Mouse (Mus musculus) skeletal muscle tissue, adult 2 months (tissue): ENCODE measurements around the gene Mrps7.
A peak's percentile ranks its signal among the peaks of the same experiment; 100 is the strongest.

Source experiments
- DNase-seq: peaks from one replicate; pipeline ENCODE4 v3.0.0-alpha.2; 2012; ENCODE audit warnings: low read depth, low spot score

The Mrps7 gene

GRCm38 (mm10) chr11:115603476-115604303 lies at the start of gene Mrps7, which contains the start of gene Gga3:
TSS of gene Mrps7 (plus strand) at chr11:115603925.
TSS of gene Gga3 (minus strand) at chr11:115604051.
- peak; percentile 84 for DNase-seq

GRCm38 (mm10) chr11:115555717-115556116 lies 48.0 kb upstream of the Mrps7 start:
- DNase-seq: no peak

DNA sequence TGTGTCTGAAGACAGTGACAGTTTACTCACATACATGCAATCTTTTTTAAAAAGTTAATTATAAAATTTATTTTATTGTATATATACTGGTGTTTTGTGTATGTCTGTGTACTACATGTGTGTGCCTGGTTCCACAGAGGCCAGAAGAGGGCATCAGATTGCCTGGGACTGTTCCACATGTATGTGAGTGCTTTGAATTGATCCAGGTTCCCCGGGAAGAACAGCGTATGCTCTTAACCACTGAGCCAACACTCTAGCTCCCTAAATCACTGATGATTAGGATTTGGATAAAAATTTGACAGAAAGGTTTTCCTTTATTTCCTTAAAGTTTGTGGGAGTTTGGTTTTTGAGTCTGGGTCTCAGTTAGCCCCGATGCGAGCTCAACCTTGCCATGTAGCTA lies 40.3 kb upstream of the Mrps7 start:
- DNase-seq: no peak

- DNase-seq: peak; percentile 94
Observed at GRCm38 (mm10) chr11:115564064-115564809, 39.5 kb upstream of the Mrps7 start, which contains the start of gene Nup85. TSS of gene Nup85 (plus strand) at chr11:115564434.

GRCm38 (mm10) chr11:115564961-115565360 lies 38.8 kb upstream of the Mrps7 start:
- no peak for DNase-seq

GRCm38 (mm10) chr11:115579080-115579479 lies 24.6 kb upstream of the Mrps7 start:
- DNase-seq: no peak

GRCm38 (mm10) chr11:115582913-115583606 lies 20.7 kb upstream of the Mrps7 start:
- no peak for DNase-seq

GRCm38 (mm10) chr11:115584376-115585073 lies 19.2 kb upstream of the Mrps7 start:
- no peak for DNase-seq

DNA sequence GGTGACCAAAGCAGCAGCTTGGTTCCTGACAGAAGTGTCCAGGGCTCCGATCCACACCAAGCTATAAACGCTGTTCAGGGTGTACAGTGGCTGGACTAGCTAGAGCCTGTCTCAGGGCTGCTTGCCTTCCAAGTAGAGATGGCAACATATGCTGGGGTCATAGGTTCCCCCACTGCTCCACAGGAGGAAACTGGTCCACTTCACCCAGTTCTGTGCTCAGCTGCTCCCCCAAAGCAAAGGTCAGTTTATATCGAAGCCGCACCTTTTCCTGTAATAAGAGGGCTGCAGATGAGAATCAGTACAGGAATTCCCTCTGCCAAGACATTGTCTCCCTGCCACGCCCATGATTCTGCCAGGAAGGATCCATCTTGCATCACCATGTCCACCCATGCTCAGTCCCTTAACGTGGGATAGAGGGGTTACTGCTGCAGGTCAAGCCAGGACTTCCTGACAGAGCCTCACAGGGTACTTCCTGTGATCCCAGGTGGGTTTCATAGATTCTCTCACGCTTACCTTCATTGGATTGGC lies 18.1 kb upstream of the Mrps7 start:
- DNase-seq: no peak

- DNase-seq: no peak
Observed at GRCm38 (mm10) chr11:115586403-115586802, 17.3 kb upstream of the Mrps7 start.

- no peak for DNase-seq
Observed at GRCm38 (mm10) chr11:115587984-115588383, 15.7 kb upstream of the Mrps7 start.

DNA sequence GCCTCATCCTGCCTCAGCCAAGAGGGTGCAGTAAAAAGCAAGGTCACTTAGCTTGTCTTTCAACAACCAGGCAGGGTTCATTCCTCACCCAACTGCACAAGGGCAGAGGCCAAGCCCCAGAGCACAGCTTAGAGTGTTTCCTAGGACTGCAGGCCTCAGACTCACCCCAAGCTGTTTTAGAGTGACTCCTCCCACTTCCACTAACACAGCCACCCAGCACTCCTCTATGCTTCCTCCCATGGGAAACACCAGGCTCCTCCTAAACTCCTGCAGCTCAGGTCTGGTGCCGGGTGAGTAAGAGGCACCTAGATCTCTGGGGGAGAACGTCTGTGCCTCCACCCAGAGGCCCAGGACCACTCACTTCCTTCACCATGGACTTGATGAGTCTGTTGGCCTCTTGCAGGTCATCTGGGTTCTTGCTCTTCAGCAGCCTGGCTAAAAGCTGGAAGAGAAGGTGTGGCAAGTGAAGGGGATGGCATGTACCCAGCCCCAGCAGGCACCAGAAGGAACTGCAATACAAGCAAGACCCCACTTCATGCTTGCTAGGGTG lies 13.1 kb upstream of the Mrps7 start:
- DNase-seq: no peak

DNA sequence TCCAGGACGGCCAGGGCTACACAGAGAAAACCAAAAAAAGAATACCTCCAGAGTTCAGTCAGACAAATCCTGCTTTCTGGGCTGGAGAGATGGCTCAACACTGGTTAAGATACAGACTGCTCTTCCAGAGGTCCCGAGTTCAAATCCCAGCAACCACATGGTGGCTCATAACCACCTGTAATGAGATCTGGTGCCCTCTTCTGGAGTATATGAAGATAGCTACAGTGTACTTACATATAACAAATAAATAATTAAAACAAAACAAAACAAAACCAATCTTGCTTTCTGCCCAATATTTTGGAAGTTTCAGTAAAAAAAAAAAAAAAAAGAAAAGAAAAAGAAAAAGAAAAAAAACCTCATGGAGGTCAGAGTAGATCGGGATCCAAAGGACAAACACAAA lies 8.5 kb upstream of the Mrps7 start:
- no peak for DNase-seq

- no peak for DNase-seq
Observed at GRCm38 (mm10) chr11:115598309-115598708, 5.4 kb upstream of the Mrps7 start.

DNA sequence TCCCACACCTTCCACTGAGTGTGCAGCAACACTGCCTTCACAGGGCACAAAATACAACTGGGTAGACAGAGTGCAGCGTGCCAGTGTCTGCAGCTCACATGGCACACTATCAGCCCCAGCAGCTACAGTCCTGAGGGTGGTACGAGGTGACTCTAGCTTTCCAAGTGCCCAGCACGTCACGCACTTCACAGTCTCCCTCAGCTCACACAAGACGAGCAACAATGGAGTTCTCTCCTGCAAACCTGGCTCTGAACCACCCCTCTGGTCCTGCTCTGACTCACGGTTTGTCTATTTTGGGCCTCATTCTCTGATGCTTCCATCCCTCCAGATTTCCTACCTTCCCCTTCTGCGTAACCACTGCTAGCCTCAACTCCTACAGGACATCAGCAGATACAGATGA lies 4.0 kb upstream of the Mrps7 start:
- no peak for DNase-seq

GRCm38 (mm10) chr11:115600743-115601142 lies 3.0 kb upstream of the Mrps7 start:
- no peak for DNase-seq

DNA sequence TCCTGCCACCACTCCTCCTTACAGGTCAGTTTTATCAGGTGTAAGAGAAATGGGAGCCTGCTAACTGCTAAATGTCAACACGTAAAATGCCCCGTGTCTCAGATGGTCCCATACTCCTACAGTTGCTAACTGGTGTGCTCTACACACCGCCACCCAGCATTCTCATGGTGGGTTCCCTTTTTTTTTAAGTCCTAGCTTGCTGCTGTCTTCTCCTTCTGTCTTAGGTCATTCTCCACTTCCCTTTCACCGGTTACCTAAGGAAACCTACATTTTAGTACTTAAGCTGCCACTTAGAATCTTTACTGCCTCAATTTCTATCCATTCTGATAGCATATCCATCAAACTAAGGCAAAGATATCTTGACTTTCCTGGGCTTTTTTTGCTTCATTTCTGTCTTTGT lies 2.6 kb upstream of the Mrps7 start:
- DNase-seq: no peak

DNA sequence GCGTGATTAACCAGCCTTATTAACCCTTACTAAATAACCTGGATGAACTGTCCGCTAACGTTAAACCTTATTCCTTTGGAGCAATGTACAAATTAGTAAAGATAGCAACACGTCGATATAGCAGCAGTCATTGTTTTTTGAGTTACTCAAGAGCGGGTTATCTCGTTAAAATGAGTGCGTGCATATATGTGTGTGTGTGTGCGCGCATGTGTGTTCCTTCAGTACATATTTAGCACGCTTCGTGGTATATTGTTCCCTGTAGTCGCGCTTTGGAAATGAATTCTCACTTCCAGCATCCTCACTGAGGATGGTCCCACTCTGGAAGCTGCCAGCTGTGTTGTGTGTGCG lies 623 bp upstream of the Mrps7 start:
- no peak for DNase-seq

DNA sequence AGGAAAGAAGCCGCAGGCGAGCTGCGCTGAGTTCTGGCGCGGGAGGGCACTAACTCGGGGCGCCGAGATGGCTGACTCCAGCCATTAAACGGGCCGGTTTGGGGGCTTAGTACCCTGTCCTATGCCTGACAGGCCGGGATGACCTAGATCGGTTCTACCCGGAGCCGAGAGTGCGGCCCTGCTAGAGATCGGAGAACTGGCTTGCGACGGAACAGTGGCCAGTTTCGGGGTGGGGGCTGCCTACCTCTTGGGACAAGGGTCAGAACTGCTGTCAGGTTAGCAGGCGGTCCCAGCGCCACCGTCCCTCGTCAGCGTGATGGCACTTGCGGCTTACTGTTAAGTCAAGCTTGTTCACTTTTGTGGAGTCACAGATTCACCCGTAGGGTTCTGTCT lies 575 bp downstream of the Mrps7 start:
- DNase-seq: no peak

DNA sequence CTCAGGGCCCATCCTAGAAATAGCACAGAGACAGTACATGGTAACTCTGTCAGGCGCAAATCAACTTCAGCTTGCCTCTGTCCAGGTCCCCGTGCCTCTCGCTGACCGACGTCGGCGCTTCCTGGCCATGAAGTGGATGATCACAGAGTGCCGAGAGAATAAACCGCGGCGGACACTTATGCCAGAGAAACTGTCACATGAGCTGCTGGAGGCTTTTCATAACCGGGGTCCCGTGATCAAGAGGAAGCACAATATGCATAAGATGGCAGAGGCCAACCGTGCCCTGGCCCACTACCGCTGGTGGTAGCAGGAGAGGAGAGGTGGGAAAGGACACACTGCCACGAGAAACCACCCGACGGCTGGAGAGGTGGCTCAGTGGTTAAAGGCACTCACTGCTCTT lies 3.0 kb downstream of the Mrps7 start:
- DNase-seq: no peak
